Mouse (Mus musculus) small intestine, adult 2 months (tissue): ENCODE data around the gene Med17.

Experiments
- CTCF ChIP-seq: fragments of 200-500 bp; IDR thresholded peaks from 2 replicates; pipeline ENCODE4 v1.5.1; 2012; ENCODE audit warnings: low read depth, mild to moderate bottlenecking, control low read depth, inconsistent platforms, low read length, moderate library complexity, mixed read lengths; ENCODE audit not compliant: insufficient replicate concordance, insufficient read length; ENCODE audit errors: extremely low read depth
- POLR2A ChIP-seq: fragments of 200-500 bp; IDR thresholded peaks from 2 replicates; pipeline ENCODE4 v1.6.1; 2012; ENCODE audit warnings: low read depth, mild to moderate bottlenecking, control low read depth, inconsistent platforms, low read length, moderate library complexity

DNA sequence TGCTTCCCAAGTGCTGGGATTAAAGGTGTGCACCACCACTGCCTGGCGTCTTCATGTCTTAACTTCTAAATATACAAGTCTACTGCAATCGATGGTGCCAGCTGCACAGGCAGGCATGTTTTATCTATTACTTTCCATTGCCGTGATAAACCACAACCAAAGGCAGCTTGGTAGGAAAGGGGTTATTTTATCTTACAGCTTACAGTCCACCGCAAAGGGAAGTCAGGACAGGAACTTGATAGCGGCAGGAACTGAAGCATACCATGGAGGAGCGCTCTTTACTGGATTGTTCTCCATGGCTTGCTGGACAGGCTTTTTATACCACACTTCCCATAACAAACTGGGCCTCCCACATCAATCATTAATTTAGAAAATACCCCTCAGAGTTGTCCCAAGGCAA lies 9.5 kb upstream of the Med17 start:
- no peak for TF ChIP-seq POLR2A
- TF ChIP-seq CTCF: no peak
